Mouse (Mus musculus): ENCODE results near the gene Hpse.

DNA sequence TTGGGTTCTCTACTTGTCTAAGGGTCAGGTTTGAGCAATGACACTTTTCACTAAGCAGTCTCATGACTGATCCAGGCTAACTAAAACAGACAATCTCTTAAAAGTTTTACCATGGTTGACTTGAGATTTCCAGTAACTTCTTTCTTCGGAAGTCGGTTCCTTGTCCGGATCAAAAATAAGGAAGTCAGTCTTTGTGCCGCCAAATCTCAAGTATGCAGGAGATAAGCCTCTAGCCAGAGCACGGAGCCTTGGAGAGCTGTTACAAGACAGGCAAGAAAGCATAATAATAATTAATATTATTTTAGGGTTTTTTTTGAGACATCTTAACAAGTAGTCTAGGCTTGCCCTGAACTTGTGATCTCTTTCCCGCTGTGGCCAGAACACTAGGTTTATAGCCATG lies 8.3 kb downstream of the Hpse start:
- no peak for TF ChIP-seq CTCF (IDR thresholded peaks at IDR 0.05; ENCODE audit: low read depth)
- TF ChIP-seq EP300 (IDR thresholded peaks at IDR 0.05; ENCODE audit: low read depth): no peak
